In genomic region chr6:37392262-37392661, GRCm38 (mm10) we compare ENCODE assay signal across 29 mouse cellular contexts. TPM values are rescaled to one million over a fixed set of nuclear protein-coding genes. Genes with fewer than 3 reads are reported as not detected.
DNase-seq lines count a peak whose midpoint lies in the region; ATAC-seq and TF ChIP-seq lines count a peak whose summit lies in the region.
"Had no signal": no experiment of that assay in that cellular context is flagged by ENCODE, and none has a peak within 500 bp of the region (broad histone marks: within the 10 kb centered on the region; RNA-seq: fewer than 3 reads in every experiment).

No protein-coding gene starts in this region.

- H3K27me3 ChIP-seq in heart, embryonic 16.5 days (ENCODE audit: control insufficient read depth, insufficient read depth, low read length) = no peaks in the 10 kb centered on the region
- no peaks in the 10 kb centered on the region for H3K27me3 ChIP-seq in midbrain, embryonic 10.5 days (ENCODE audit: low read depth, poor library complexity, severe bottlenecking)
- no peaks in the 10 kb centered on the region for H3K27me3 ChIP-seq in midbrain, postnatal 0 days (ENCODE audit: insufficient read depth, low read length)
- no peaks in the 10 kb centered on the region for H3K27me3 ChIP-seq in limb, embryonic 15.5 days
- H3K27me3 ChIP-seq: forebrain, embryonic 12.5 days; intestine, embryonic 15.5 days; neural tube, embryonic 13.5 days had no signal

- intact Hi-C loops in gastrocnemius, adult 2 months (cut with DNase I) = no loop called here
- intact Hi-C loops in gastrocnemius, postnatal 36 days (cut with DNase I) = no loop called here
- intact Hi-C loops in heart, postnatal 10 days (cut with DNase I) = no loop called here

- H3K27ac ChIP-seq in gastrocnemius, adult 2 months = peak overlapping the region; percentile 46; the same call in 1 of the 2 replicates
- H3K27ac ChIP-seq in heart, embryonic 16.5 days (ENCODE audit: low read length) = peak overlapping the region; percentile 26; the same call in 1 of the 2 replicates
- H3K27ac ChIP-seq in midbrain, embryonic 10.5 days (replicated peaks) = peak overlapping the region; percentile 46
- H3K27ac ChIP-seq in midbrain, postnatal 0 days (ENCODE audit: low read depth, low read length) = no peak overlapping the region
- H3K27ac ChIP-seq in limb, embryonic 15.5 days = peak overlapping the region; percentile 65
- H3K27ac ChIP-seq: forebrain, embryonic 12.5 days; intestine, embryonic 15.5 days; liver, embryonic 14.5 days; neural tube, embryonic 13.5 days; stomach, postnatal 0 days had no signal

- no peak for TF ChIP-seq CTCF in gastrocnemius, adult 2 months (IDR thresholded peaks at IDR 0.05)
- no peak for TF ChIP-seq CTCF in midbrain, postnatal 0 days (IDR thresholded peaks at IDR 0.05)

- no peak for DNase-seq in gastrocnemius, adult 2 months
- no peak for DNase-seq in gastrocnemius, postnatal 36 days
- no peak for DNase-seq in heart, postnatal 10 days
- DNase-seq in midbrain, embryonic 10.5 days (ENCODE audit: low spot score) = no peak
- DNase-seq in midbrain, postnatal 0 days (ENCODE audit: low spot score) = no peak
- DNase-seq in testis, postnatal 10 days (ENCODE audit: low spot score) = no peak
- DNase-seq: adrenal gland, postnatal 14 days; cerebellum, adult 18-20 months; cerebellum, postnatal 10 days; heart, postnatal 4 days; kidney, adult 2 months; kidney, postnatal 10 days; layer of hippocampus, postnatal 36 days; liver; lung, adult 2 months; lung, postnatal 14 days; right cerebral cortex, postnatal 4 days; thymus, postnatal 4 days had no signal

- no peak overlapping the region for H3K4me2 ChIP-seq in heart, embryonic 16.5 days (ENCODE audit: low read depth, low read length)
- no peak overlapping the region for H3K4me2 ChIP-seq in midbrain, postnatal 0 days (ENCODE audit: low read depth, low read length, poor library complexity, severe bottlenecking)
- H3K4me2 ChIP-seq in limb, embryonic 15.5 days = no peak overlapping the region
- H3K4me2 ChIP-seq: forebrain, embryonic 12.5 days; heart, embryonic 11.5 days; intestine, embryonic 15.5 days; midbrain, embryonic 11.5 days; neural tube, embryonic 13.5 days had no signal

- ATAC-seq in heart, embryonic 16.5 days (replicated peaks; ENCODE audit: extremely low read depth, insufficient read depth, low FRiP score) = no peak
- ATAC-seq in midbrain, postnatal 0 days (ENCODE audit: low FRiP score) = no peak
- ATAC-seq in limb, embryonic 15.5 days (ENCODE audit: insufficient number of reproducible peaks, low FRiP score, low TSS enrichment, low read depth) = peak; percentile 31; the same call in 1 of the 2 replicates
- ATAC-seq: hindbrain, embryonic 16.5 days; intestine, embryonic 15.5 days had no signal

- no peak overlapping the region for H3K9ac ChIP-seq in heart, embryonic 16.5 days (ENCODE audit: low read length)
- H3K9ac ChIP-seq in midbrain, postnatal 0 days (replicated peaks; ENCODE audit: low read length, poor library complexity, severe bottlenecking) = no peak overlapping the region
- no peak overlapping the region for H3K9ac ChIP-seq in limb, embryonic 15.5 days
- H3K9ac ChIP-seq: forebrain, embryonic 12.5 days; intestine, embryonic 15.5 days; liver, embryonic 14.5 days; neural tube, embryonic 13.5 days had no signal

- no peaks in the 10 kb centered on the region for H3K36me3 ChIP-seq in heart, embryonic 16.5 days (ENCODE audit: control insufficient read depth, insufficient read depth)
- H3K36me3 ChIP-seq in midbrain, embryonic 10.5 days = no peaks in the 10 kb centered on the region
- no peaks in the 10 kb centered on the region for H3K36me3 ChIP-seq in midbrain, postnatal 0 days (ENCODE audit: insufficient read depth, low read length)
- H3K36me3 ChIP-seq in limb, embryonic 15.5 days = peaks cover 14% of the 10 kb centered on the region; the same call in 1 of the 2 replicates
- H3K36me3 ChIP-seq: forebrain, embryonic 12.5 days; intestine, embryonic 15.5 days; neural tube, embryonic 13.5 days had no signal

- peaks cover 70% of the 10 kb centered on the region for H3K4me1 ChIP-seq in heart, embryonic 16.5 days (ENCODE audit: control insufficient read depth, insufficient read depth, low read length)
- peaks cover 15% of the 10 kb centered on the region for H3K4me1 ChIP-seq in midbrain, embryonic 10.5 days
- H3K4me1 ChIP-seq in midbrain, postnatal 0 days (ENCODE audit: insufficient read depth, low read length) = no peaks in the 10 kb centered on the region
- peaks cover 61% of the 10 kb centered on the region for H3K4me1 ChIP-seq in limb, embryonic 15.5 days

- no peaks in the 10 kb centered on the region for H3K9me3 ChIP-seq in heart, embryonic 16.5 days (replicated peaks; ENCODE audit: control insufficient read depth, low read length)
- H3K9me3 ChIP-seq in midbrain, embryonic 10.5 days (replicated peaks) = no peaks in the 10 kb centered on the region
- no peaks in the 10 kb centered on the region for H3K9me3 ChIP-seq in midbrain, postnatal 0 days (ENCODE audit: low read length)
- no peaks in the 10 kb centered on the region for H3K9me3 ChIP-seq in limb, embryonic 15.5 days
- H3K9me3 ChIP-seq: forebrain, embryonic 12.5 days; intestine, embryonic 15.5 days; neural tube, embryonic 13.5 days had no signal

- no peak overlapping the region for H3K4me3 ChIP-seq in gastrocnemius, adult 2 months
- no peak overlapping the region for H3K4me3 ChIP-seq in heart, embryonic 16.5 days (ENCODE audit: low read length)
- H3K4me3 ChIP-seq in midbrain, embryonic 10.5 days = no peak overlapping the region
- H3K4me3 ChIP-seq in midbrain, postnatal 0 days (ENCODE audit: low read depth, low read length) = no peak overlapping the region
- H3K4me3 ChIP-seq in limb, embryonic 15.5 days = no peak overlapping the region
- H3K4me3 ChIP-seq: erythroblast, embryonic 14.5 days; forebrain, embryonic 12.5 days; intestine, embryonic 15.5 days; neural tube, embryonic 13.5 days had no signal

- 78% methylated on average over 6 of the region's 6 CpGs for WGBS in heart, embryonic 16.5 days
- 72% methylated on average over 6 of the region's 6 CpGs for WGBS in midbrain, embryonic 10.5 days
- 65% methylated on average over 6 of the region's 6 CpGs for WGBS in midbrain, postnatal 0 days
- 54% methylated on average over 6 of the region's 6 CpGs for WGBS in limb, embryonic 15.5 days

RNA-seq across cellular contexts. Expression of gene Creb3l2, which starts 49.7 kb away (rescaled TPM):
- 10 to 100 TPM; 10.9 to 14.1 TPM for total RNA-seq in gastrocnemius, adult 2 months (2021)
- 1 to 10 TPM; 8.6 to 9.4 TPM for total RNA-seq in gastrocnemius, postnatal 36 days (2021)
- 28.0 and 28.2 TPM in 2 replicates for polyA plus RNA-seq in heart, embryonic 16.5 days (2015; fragmentation: Nextera tagmentation; extraction: Ambion mirVana)
- 10 to 100 TPM; 40.0 to 42.0 TPM for total RNA-seq in heart, postnatal 10 days (2021)
- 5.2 and 6.1 TPM in 2 replicates for polyA plus RNA-seq in midbrain, embryonic 10.5 days (2016; fragmentation: Nextera tagmentation; extraction: Ambion mirVana)
- 3.9 and 4.5 TPM in 2 replicates for total RNA-seq in midbrain, postnatal 0 days (2014; rRNA removed)
- polyA plus RNA-seq in midbrain, postnatal 0 days (2015; fragmentation: Nextera tagmentation; extraction: Ambion mirVana) = 1.9 and 2.1 TPM in 2 replicates
- 29.9 and 35.0 TPM in 2 replicates for polyA plus RNA-seq in limb, embryonic 15.5 days (2015; fragmentation: Nextera tagmentation; extraction: Ambion mirVana)
